Mouse (Mus musculus) layer of hippocampus, adult 11-12 months (tissue): Measurements from ENCODE around the gene Sh2d3c.

Experiments used
- DNase-seq: peaks from one replicate; pipeline ENCODE4 v3.0.0; 2022; ENCODE audit warnings: low spot score

Sh2d3c gene

DNA sequence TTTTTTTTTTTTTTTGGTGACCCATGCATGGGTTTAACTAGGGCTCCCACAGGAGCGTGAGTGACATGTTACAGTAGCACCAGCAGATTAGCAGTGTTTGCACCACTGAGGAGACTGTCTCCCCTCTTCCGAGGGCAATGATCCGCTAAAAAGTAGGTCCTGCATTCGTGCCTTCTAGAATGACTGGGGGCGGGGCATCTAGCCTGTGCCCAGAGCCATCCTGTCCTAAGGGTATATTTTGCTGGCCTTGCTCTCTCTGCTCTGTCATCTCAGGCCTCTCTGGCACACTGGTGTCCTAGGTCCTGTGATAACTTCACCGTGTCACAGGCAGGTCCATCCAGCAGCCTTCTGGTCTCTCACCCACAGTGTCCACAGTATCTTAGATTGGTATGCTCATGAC, 21.2 kb upstream of the Sh2d3c start:
- DNase-seq, result no peak

DNA sequence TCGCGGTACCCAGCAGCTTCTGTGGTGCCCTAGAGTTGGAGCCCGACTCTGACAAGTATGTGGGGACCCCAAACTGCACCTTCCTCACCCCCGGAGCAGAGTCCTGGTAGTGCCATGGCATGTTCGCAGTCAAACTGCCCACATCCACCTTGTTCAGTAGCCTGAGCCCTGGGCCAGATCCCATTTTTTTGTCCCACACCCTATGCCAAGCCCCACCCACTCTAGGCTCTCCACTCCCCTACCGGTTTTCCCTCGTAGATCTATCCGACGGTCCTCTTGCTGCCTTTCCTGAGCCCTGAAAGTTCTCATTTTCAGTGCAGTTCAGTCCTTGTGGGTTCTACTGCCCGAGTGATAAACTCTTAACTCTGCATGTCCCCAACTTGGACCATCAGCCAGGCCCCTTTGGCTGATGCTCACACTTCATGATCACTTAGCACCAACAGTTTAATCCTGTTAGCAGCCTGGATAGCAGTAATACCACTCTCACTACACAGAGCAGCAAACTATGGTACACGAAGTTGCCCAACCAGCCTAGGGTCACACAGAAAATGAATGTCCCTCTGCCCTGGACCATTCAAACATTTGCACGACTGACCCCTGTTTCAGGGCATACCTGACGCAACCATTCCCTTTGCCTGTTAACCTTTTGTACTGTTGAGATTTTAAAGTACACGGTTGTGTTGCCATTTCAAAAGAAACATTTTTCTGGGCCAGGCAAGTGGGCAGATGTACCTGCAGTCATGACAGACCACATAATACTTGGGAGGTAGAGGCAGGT, 19.7 kb upstream of the Sh2d3c start:
- no peak for DNase-seq

DNA sequence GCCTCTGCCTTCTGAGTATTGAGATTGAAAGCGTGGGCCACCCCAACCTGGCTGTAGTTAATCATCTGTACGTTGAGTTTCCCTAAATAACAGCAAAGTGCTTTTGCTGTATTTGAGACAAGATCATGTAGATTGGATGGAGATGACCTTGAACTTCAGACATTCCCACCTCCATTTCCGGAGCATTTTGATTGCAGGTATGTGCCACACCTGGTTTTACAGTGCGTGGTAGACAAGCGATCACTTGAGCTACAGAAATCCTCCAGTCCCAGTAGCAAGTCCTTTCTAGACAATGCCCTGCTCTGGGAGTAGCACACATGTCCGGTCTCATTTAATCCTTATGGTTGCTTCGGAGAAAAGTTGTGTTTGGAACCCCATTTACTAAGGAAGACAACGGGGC, 17.8 kb upstream of the Sh2d3c start:
- no peak for DNase-seq

DNA sequence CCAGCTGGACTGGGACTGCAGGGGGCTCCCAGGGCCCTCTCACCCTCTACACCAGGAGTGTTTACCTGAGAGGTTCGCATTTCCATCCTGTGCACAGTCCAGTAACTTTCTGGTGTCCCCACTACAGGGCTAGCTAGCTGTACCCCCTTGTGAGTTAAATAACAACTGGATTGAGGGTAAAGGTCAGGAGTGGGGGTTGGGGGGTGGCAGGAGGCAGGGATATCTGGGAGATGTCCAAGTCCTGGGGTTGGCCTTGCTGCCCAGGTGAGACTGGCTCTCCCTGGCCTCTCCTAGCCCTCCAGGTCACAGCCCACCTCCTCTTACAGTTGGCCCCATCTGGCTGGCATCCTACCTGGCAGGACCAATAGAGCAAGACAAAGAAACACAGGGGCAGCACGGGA, 16.8 kb upstream of the Sh2d3c start, which contains the start of gene Fpgs:
Gene Fpgs, minus strand, starts transcription at position 125 of the 401 bp plus-strand sequence.
- no peak for DNase-seq

DNA sequence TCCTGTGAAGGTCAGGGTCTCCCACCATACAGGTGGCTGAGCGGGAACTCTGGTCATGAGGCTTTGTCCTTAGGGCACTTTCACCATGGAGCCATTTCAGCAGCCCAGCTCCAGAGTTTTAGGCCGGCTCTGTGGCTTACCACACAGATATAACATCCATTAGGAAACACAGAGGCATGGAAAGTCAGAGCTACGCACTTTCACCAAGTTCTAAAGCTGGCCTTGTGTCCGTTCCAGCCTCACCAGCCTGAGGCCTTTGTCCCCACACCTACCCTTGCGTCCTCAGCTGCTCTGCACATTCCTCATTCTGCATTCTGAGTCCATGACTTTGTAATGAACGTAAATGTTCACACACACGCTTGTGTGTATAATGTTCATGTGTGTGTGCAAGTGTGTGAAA, 15.8 kb upstream of the Sh2d3c start:
- DNase-seq, result no peak

DNA sequence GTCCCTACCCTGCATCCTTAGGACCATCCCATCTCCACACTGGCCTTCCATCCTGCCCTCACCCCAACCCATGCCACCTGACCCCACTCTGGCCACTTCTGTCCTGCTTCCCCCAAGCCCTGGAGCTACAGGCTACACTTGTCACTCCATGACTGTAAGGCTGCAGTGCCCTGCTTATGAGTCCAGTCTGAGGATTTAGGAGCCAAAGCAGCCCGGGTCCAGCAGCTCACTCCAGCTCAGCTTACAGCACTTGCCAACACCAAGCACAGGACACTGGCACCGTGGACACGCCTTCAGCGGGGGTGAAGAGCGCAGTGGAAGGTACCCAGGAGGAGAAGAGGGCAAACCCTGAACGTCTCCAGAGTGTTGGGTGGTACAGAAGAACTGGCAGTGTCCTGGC, 13.9 kb upstream of the Sh2d3c start:
- DNase-seq, result no peak

DNA sequence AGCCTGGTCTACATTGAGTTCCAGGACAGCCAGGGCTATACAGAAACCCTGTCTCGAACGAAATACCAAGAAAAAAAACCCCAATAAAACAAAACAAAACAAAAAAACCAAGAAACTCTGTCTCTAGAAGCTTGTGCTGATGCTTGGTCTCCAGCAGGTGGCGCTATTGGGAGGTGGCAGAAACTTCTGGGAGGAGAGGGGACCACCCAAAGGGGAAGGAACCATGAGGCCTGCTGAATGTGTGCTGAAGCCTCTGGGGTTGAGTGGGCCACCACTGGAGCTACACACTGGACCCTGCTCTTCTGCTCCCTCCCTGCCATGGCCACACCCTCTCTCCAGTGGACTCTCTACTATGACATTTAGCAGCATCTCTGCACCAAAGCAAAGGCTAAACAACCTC, 12.2 kb upstream of the Sh2d3c start:
- no peak for DNase-seq

DNA sequence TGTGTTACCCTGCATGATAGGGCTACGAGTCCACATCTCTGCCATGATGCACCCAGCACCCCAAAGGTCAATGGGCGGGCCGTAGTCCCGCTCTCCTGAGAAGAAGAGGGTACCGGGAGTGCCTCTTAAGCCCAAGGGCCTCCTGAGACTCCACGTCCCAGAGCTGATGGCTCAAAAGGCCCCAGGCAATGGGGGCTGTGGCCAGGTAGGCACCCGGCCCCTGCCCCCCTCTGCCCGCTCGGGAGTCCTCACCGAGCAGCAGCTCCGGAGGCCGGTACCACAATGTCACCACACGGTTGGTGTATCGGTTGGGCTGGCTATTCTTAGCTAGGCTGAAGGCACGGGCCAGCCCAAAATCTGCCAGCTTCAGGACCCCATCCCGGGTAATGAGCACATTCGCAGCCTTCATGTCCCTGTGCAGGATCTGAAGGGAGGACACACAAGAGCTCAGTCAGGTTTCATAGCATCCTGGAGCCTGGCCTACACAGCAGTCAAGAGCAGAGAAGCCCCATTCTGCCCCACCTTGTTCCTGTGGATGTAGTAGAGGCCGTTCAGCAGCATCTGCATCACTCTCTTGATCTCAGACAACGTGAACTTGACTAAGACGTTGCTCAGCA, 11.2 kb upstream of the Sh2d3c start:
- DNase-seq, result no peak

DNA sequence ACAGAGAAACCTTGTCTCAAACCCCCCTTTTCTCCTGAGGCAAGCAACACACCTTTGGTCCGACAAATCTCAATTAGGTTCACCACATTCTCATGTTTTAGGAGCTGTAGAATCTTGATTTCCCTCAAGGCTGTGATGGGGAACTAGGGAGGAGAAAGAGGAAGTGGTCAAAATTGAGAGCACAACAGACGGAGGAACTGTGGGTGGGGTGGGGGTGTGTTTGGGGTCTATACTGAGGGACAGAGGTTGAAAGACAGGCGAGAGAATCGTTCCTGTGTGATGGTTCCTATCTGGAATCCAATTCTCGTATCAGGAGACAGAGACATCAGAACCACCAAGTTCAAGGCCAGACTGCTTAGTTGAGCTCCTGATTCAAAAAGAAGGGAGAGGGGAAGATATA, 10.4 kb upstream of the Sh2d3c start:
- no peak for DNase-seq

DNA sequence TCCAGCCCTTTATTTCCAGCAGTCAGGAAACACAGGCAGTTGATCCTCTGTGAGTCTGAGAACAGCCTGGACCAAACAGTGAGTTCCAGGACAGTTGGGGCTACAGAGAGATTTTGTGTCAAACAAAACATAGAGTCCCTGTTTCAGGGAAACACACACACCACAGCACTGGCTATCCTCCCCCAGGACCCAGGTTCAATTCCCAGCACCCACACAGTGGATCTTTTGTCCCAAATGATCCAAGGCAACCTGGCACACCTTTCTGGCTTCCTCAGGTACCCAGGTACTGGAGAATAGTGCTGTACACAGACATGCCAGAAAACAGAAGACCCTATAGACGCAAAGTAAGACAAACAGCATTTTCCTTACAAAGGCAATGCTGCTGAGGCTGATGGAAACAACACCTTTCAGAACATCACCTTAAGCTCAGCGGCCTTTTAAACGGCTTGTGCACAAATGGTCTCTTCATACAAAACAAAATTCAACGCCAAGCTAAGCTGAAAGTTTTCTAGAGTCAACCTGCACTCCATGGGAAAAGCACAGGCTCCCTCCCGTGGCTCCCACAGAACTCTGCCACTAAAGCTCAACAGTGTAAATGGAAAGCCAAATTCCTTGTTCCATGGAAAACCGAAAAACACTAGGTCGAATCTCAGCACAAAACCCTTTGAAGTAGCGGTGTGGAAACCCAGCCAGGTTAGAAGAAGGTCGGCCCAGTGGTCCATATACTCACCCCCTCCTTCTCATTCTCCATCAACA, 9.4 kb upstream of the Sh2d3c start:
- DNase-seq, result no peak

DNA sequence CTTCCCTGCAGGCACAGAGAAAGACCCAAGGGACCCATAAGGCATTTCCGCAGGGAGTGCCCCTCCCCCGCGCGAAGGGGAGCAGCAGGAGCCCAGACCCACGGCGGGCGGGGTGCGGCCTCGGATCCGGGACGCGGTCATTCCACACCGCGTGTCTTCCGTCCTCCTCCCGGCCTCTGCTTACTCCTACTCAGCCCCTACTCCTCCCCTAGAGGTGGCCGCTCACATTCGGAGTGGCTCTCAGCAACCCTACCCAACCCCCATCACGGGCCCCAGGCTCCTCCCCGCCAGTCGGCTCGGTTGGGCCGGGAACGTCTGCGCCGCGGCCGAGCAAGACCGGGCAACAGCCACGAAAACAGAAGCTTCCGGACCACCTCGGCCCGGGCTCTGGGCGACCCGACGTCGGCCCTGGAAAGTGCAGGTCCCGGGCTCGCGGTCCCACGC, 8.7 kb upstream of the Sh2d3c start:
- peak; percentile 57 for DNase-seq

DNA sequence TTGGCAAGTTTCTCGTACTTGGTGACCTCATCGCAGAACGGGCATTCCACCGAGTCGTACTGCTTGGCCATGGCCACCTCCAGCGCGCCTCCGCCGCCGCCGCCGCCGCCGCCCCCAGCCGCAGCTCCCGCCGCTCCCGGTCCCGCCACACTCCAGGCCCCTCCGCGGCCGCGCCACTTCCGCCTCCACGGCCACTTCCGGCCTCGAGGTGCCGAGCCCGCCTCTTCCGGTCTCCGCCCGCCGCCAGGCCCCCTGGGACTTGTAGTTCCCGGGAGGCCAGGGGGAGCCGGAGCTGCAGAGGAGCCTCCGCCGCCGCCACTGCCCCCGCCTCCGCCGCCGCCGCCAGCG, 8.3 kb upstream of the Sh2d3c start:
- peak; percentile 94 for DNase-seq

DNA sequence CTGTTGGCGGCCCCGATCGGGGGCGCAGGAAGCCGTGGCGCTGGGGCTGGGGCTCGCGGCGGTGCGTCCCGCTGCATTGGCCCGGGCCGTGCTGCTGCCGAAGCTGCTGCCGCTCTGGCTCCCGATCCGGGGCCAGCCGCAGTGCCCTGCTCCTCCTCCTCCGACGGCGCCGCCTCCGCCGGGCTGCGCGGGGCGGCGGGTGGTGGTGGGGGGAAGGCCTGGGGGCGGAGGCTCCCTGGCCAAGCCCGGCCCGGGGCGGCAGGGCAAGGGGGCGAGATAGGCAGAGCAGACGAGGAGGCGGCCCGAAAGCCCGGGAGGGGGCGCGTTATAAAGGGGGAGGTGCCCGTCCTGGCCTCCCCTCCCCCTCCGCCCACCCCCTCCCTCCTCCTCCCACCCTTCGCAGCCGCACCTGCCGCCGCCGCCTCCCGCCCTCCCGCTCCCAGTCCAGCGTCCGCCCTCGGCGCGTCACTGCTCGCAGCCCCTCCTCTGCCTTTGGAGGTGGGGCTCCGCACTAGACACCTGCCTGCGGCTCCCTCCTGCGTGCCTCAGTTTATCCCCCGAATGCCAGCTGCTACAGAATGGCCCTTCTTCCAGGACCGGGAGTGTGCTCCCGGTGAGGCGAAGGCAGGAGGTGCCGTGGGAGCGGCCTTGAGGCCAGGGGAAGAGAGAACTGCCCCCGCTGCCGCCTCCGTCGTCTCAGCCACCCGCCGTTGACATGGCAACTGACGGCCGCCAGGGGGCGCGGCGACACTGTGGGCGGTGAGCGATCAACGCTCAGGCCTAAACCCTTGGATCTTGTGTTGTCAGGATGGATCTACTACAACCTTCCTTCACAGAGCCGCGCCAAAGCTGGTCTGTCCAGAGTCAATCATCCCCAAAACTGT, 7.7 kb upstream of the Sh2d3c start, which contains the start of gene Cdk9:
Gene Cdk9, minus strand, starts transcription at position 143 of the 884 bp plus-strand sequence.
- DNase-seq, result peak; percentile 93

DNA sequence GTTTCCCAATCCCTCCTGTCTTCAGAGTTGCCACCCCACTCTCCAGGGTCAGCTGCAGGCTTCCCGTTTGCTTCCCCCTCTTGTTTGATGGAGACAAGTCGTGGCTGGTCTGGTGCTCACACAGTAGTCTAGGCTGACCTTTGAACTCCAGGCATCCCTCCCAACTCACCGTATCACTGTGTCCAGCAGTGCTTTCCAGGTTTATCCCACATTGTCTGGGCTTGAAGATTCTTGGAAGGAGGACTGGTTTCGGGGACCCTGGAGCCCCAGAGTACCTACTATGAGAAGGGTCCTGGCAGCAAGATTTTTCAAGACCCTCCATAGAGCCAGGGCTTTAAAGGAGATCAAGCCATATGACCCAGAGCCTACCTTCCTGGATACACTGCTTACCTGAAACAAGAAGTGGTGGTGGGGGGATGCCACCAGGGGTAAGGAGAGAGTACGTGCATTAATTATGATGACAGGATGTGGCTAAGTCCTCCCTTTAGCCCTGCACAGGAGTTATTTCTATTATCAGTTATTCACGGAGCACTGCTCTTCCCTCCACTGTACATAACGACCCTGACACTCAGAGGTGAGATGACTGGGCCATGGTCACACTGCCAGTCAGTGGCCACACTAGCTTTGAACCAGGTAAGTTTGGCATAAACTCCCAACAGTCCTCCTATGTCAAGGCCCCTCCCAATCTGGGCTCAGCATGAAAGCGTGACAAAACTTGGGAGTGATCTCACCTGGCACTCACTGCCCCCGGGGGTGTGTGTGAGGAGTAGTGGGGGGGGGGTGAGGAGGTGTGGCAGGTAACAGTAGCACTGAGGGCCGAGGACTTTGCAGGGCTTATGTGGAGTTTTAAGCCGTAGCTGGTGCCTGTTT, 6.5 kb upstream of the Sh2d3c start:
- DNase-seq, result no peak

DNA sequence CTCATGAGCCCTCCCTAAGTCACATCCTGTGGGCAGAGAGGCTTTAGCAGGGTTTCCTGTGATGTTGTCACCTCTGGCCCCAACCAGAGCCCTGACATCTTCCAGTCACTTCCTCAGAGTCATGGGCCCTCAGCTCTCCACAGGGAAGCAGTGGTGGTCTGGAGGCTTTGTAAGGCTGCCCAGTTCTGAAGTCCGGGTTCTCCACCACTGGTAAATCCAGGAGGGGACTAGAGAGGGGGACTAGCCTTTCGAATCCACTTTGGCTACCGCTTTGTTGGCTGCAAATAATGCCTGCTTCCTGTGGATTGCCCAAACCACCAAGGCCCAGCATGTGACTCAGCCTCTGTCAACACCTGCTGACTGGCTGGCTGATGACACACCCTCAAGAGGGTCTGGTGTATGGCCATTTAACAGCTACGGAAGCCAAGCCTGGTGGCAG, 5.8 kb upstream of the Sh2d3c start:
- no peak for DNase-seq

DNA sequence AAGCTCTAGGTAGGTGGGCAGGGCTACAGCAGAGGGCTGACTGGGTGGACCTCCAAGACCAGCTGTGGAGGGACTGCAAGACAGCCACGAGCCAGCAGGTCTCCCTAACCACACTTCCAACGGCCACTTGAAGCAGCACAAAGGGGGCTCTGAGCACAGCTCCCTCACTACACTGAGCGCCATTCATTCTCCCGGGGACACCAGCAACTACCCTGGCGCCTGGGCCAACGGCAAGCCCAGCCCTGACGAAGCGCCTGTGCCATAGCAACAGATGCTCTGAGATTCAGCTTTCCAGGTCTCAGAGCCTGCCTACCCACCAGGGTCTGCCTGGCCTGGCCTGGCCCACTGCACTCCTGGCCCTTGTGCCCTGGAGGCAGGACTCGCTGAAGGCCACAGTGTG, 2.1 kb upstream of the Sh2d3c start:
- DNase-seq, result no peak

DNA sequence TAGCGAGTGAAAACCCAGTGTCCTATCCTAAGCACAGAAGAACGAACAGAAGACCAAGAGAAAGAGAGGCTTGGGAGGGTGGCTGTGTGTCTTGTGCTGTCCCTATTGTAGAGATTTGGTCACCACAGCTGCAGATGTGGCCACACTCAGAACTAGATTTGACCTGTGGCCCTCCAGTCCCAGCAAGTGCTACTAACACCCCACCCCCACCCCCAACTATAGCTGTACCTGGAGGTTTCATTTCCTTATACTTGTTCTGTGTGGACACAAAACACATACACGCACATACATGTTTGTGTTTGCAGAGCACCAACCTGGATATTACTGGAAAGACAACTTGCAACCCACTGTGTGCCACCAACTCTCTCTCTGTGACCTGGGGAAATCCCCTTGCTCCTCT, 802 bp upstream of the Sh2d3c start:
- DNase-seq, result no peak

DNA sequence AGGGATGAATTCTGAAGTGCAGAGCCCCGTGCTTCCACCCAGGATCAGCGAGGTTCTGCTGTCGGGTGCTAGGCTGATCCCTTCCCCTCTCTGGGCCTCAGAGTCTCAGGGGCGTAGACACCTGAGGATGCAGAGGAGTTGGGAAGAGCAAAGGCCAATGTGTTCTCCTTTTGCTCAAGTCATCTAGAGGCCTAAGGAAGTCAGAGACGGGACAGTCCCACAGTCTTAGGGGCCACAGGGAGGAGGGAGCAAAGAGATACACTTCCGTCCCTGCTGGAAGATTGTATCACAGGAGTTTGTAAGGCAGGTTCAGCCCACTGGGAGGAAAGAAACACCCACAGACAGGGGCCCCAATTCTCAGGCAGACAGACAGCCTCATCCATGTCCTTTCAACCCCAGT, 1.2 kb downstream of the Sh2d3c start:
- no peak for DNase-seq

DNA sequence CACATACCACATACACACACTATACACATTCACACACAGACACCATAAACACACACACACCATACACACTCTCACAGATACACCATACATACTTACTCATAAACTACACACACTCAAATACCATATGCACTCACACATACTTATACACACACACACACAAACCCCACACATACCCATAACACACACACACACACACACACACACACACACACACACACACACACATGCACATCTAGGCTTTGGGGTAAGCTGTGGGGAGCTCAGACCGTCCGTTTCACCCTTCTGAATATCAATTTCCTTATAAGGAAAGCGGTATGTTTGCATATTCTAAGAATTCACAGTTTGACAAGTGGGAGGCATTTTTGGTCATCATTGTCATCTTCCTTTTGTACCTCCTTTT, 1.7 kb downstream of the Sh2d3c start:
- no peak for DNase-seq

DNA sequence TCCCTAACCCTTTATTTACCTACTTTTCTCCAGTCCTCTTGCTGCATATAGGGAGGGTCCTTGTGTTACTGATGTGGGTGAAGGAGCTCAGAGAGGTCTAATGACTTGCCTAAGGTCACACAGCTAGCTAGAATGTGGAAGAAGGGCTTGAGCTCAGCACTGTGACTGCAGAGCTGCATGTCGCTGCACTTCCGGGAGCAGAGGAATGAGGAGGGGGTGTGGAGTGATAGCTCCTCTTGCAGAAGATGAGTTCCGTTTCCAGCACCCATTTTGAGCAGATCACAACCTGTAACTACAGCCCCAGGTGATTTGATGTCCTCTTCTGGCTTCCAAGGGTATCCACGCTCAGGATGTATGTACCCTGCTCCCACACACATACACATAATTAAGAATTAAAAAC, 3.3 kb downstream of the Sh2d3c start:
- DNase-seq, result no peak
